Mouse (Mus musculus): Measurements from ENCODE around the gene Hydin. TPM values are rescaled to one million over a fixed set of nuclear protein-coding genes. Genes with fewer than 3 reads are reported as not detected.

Hydin gene
- total and polyA plus RNA-seq, 3 experiments = 0.05 TPM; not detected in 2

DNA sequence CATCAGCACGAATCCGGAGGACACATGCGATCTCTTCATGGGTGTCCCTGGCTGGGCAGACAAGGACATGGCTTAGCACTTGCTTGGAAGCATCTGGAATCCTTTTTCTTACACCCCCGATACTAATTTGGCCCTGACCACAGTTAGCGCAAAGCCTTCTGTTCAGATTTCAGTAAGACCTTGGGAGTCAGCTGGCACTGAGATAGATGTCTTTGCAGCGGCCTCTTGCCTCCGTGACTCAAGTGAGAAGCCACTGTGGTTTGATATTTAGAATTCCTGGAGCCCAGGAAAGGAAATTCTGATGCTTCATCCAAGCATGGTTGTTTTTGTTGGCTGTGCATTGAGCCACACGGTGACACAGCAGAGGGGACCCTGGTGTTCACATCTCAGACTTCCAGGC is 157.4 kb downstream of the Hydin start:
- DNase-seq (ENCODE audit: low spot score) (no peak), ATAC-seq (ENCODE audit: extremely low read depth, insufficient number of reproducible peaks, low FRiP score, poor library complexity, severe bottlenecking) (no peak)
- H3K27me3 ChIP-seq (ENCODE audit: insufficient read depth, low read length) = no peaks in the 10 kb centered on the region
- H3K36me3 ChIP-seq (replicated peaks) = no peaks in the 10 kb centered on the region
- no peak overlapping the region for H3K4me3 ChIP-seq (ENCODE audit: low read depth, low read length)
- H3K4me1 ChIP-seq (ENCODE audit: insufficient read depth, low read depth, low read length) = no peaks in the 10 kb centered on the region
- no peak for TF ChIP-seq TAL1 (conservative IDR thresholded peaks at IDR 0.05; ENCODE audit: low read depth, low read length)
- no peak for TF ChIP-seq GATA2 (IDR thresholded peaks at IDR 0.05; ENCODE audit: borderline replicate concordance, low read depth, low read length)
- no peak for TF ChIP-seq CTCF (IDR thresholded peaks at IDR 0.05; ENCODE audit: low read depth, low read length)
- no peak for TF ChIP-seq GATA1 (IDR thresholded peaks at IDR 0.05; ENCODE audit: borderline replicate concordance, low read length)
- TF ChIP-seq POLR2AphosphoS5 (IDR thresholded peaks at IDR 0.05; ENCODE audit: insufficient replicate concordance, low read depth, low read length) = no peak
- H3K9me3 ChIP-seq (replicated peaks) = peaks cover 46% of the 10 kb centered on the region

DNA sequence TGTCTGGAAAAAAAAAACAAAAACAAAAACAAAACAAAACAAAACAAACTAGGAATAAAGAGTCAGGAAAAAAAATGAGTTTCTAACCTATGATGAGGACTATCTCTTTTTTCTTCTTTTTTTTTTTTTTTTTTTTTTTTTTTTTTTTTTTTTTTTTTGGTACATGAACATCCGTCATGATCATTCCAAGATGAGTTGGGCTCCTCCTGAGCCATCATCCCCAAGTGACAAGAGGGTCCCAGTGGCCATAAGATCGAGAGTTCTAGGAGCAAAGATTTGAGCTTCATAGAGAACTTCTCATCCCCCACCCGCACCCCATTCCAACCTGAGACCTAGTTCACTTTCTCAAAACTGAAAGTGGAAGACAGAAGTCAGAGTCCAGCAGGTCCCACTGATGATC is 164.6 kb downstream of the Hydin start:
- no peaks in the 10 kb centered on the region for H3K27me3 ChIP-seq (ENCODE audit: insufficient read depth, low read length)
- no peak for ATAC-seq (ENCODE audit: extremely low read depth, insufficient number of reproducible peaks, low FRiP score, poor library complexity, severe bottlenecking)
- no peak for DNase-seq (ENCODE audit: low spot score)
- no peak overlapping the region for H3K4me3 ChIP-seq (ENCODE audit: low read depth, low read length)
- peaks cover 53% of the 10 kb centered on the region for H3K9me3 ChIP-seq (replicated peaks)
- no peaks in the 10 kb centered on the region for H3K4me1 ChIP-seq (ENCODE audit: insufficient read depth, low read depth, low read length)
- no peaks in the 10 kb centered on the region for H3K36me3 ChIP-seq (replicated peaks)
- TF ChIP-seq GATA1 (IDR thresholded peaks at IDR 0.05; ENCODE audit: borderline replicate concordance, low read length) (no peak), CTCF (IDR thresholded peaks at IDR 0.05; ENCODE audit: low read depth, low read length) (no peak), POLR2AphosphoS5 (IDR thresholded peaks at IDR 0.05; ENCODE audit: insufficient replicate concordance, low read depth, low read length) (no peak)

- TF ChIP-seq GATA1 (IDR thresholded peaks at IDR 0.05; ENCODE audit: borderline replicate concordance, low read length) (no peak), POLR2AphosphoS5 (IDR thresholded peaks at IDR 0.05; ENCODE audit: insufficient replicate concordance, low read depth, low read length) (no peak), CTCF (IDR thresholded peaks at IDR 0.05; ENCODE audit: low read depth, low read length) (no peak), GATA2 (IDR thresholded peaks at IDR 0.05; ENCODE audit: borderline replicate concordance, low read depth, low read length) (no peak), TAL1 (conservative IDR thresholded peaks at IDR 0.05; ENCODE audit: low read depth, low read length) (no peak)
- Histone ChIP-seq H3K4me3 (ENCODE audit: low read depth, low read length) (no peak overlapping the region), H3K4me1 (ENCODE audit: insufficient read depth, low read depth, low read length) (no peaks in the 10 kb centered on the region), H3K9me3 (replicated peaks) (peaks cover 50% of the 10 kb centered on the region), H3K36me3 (replicated peaks) (no peaks in the 10 kb centered on the region), H3K27me3 (ENCODE audit: insufficient read depth, low read length) (no peaks in the 10 kb centered on the region)
- no peak for ATAC-seq (ENCODE audit: extremely low read depth, insufficient number of reproducible peaks, low FRiP score, poor library complexity, severe bottlenecking)
- no peak for DNase-seq (ENCODE audit: low spot score)
Observed at GRCm38 (mm10) chr8:110440528-110440927, 173.8 kb downstream of the Hydin start.

DNA sequence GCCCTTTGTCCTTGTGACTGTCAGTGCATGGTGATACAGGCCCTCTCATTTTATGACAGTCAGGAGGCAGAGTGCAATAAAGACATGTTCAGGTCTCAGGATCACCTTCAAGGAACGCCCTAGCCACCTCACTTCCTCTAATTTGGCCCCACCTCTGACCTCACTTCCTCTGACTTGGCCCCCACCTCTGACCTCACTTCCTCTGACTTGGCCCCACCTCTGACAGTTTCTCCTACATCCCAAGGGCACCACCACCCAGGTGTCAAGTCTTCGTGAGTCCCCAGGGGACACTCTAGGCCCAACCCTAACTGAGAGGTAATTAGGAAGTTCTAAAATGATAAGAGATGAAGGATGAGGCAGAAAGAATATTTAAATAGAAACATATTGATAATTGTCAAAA is 177.5 kb downstream of the Hydin start:
- peaks cover 42% of the 10 kb centered on the region for H3K9me3 ChIP-seq (replicated peaks)
- ATAC-seq (ENCODE audit: extremely low read depth, insufficient number of reproducible peaks, low FRiP score, poor library complexity, severe bottlenecking) (no peak), DNase-seq (ENCODE audit: low spot score) (no peak)
- H3K4me3 ChIP-seq (ENCODE audit: low read depth, low read length) = no peak overlapping the region
- no peaks in the 10 kb centered on the region for H3K27me3 ChIP-seq (ENCODE audit: insufficient read depth, low read length)
- no peaks in the 10 kb centered on the region for H3K36me3 ChIP-seq (replicated peaks)
- H3K4me1 ChIP-seq (ENCODE audit: insufficient read depth, low read depth, low read length) = no peaks in the 10 kb centered on the region
- TF ChIP-seq POLR2AphosphoS5 (IDR thresholded peaks at IDR 0.05; ENCODE audit: insufficient replicate concordance, low read depth, low read length) (no peak), TAL1 (conservative IDR thresholded peaks at IDR 0.05; ENCODE audit: low read depth, low read length) (no peak), GATA2 (IDR thresholded peaks at IDR 0.05; ENCODE audit: borderline replicate concordance, low read depth, low read length) (no peak), GATA1 (IDR thresholded peaks at IDR 0.05; ENCODE audit: borderline replicate concordance, low read length) (no peak), CTCF (IDR thresholded peaks at IDR 0.05; ENCODE audit: low read depth, low read length) (no peak)

GRCm38 (mm10) chr8:110450463-110450862 is 183.7 kb downstream of the Hydin start:
- H3K4me3 ChIP-seq (ENCODE audit: low read depth, low read length) = no peak overlapping the region
- DNase-seq (ENCODE audit: low spot score) (no peak), ATAC-seq (ENCODE audit: extremely low read depth, insufficient number of reproducible peaks, low FRiP score, poor library complexity, severe bottlenecking) (no peak)
- no peaks in the 10 kb centered on the region for H3K4me1 ChIP-seq (ENCODE audit: insufficient read depth, low read depth, low read length)
- no peak for TF ChIP-seq TAL1 (conservative IDR thresholded peaks at IDR 0.05; ENCODE audit: low read depth, low read length)
- no peak for TF ChIP-seq GATA1 (IDR thresholded peaks at IDR 0.05; ENCODE audit: borderline replicate concordance, low read length)
- TF ChIP-seq CTCF (IDR thresholded peaks at IDR 0.05; ENCODE audit: low read depth, low read length) = no peak
- TF ChIP-seq GATA2 (IDR thresholded peaks at IDR 0.05; ENCODE audit: borderline replicate concordance, low read depth, low read length) = no peak
- no peak for TF ChIP-seq POLR2AphosphoS5 (IDR thresholded peaks at IDR 0.05; ENCODE audit: insufficient replicate concordance, low read depth, low read length)
- H3K27me3 ChIP-seq (ENCODE audit: insufficient read depth, low read length) = no peaks in the 10 kb centered on the region
- no peaks in the 10 kb centered on the region for H3K36me3 ChIP-seq (replicated peaks)
- peaks cover 56% of the 10 kb centered on the region for H3K9me3 ChIP-seq (replicated peaks)

GRCm38 (mm10) chr8:110454466-110454865 is 187.7 kb downstream of the Hydin start:
- no peaks in the 10 kb centered on the region for H3K36me3 ChIP-seq (replicated peaks)
- no peak for ATAC-seq (ENCODE audit: extremely low read depth, insufficient number of reproducible peaks, low FRiP score, poor library complexity, severe bottlenecking)

More at GRCm38 (mm10) chr8:110454466-110454865, 187.7 kb downstream of the Hydin start:
- Histone ChIP-seq H3K9me3 (replicated peaks) (peaks cover 53% of the 10 kb centered on the region), H3K4me3 (ENCODE audit: low read depth, low read length) (no peak overlapping the region), H3K27me3 (ENCODE audit: insufficient read depth, low read length) (no peaks in the 10 kb centered on the region), H3K4me1 (ENCODE audit: insufficient read depth, low read depth, low read length) (no peaks in the 10 kb centered on the region)
- TF ChIP-seq GATA1 (IDR thresholded peaks at IDR 0.05; ENCODE audit: borderline replicate concordance, low read length) (no peak), GATA2 (IDR thresholded peaks at IDR 0.05; ENCODE audit: borderline replicate concordance, low read depth, low read length) (no peak), TAL1 (conservative IDR thresholded peaks at IDR 0.05; ENCODE audit: low read depth, low read length) (no peak), CTCF (IDR thresholded peaks at IDR 0.05; ENCODE audit: low read depth, low read length) (no peak), POLR2AphosphoS5 (IDR thresholded peaks at IDR 0.05; ENCODE audit: insufficient replicate concordance, low read depth, low read length) (no peak)
- no peak for DNase-seq (ENCODE audit: low spot score)
